Mouse (Mus musculus): ENCODE data around the gene Rgs12.

GRCm38 (mm10) chr5:35070314-35070713 lies 121.1 kb downstream of the Rgs12 start:
- TF ChIP-seq CTCF (IDR thresholded peaks at IDR 0.05; ENCODE audit: low read depth): no peak
- TF ChIP-seq EP300 (IDR thresholded peaks at IDR 0.05; ENCODE audit: low read depth): no peak

Measured in liver, embryonic 14.5 days (tissue).